Mouse (Mus musculus) urinary bladder, postnatal 36 days (tissue): ENCODE results near the gene Mycn.

Experiments used
- DNase-seq, 2 experiments: peaks; one replicate each; pipeline ENCODE4 v3.0.0; 2022; ENCODE audit warnings: low spot score in 2 of 2, mixed read lengths in 1 of 2

Mycn gene

GRCm38 (mm10) chr12:12924446-12924845 lies 17.3 kb downstream of the Mycn start:
- no peak for DNase-seq

- DNase-seq, result no peak
Observed at GRCm38 (mm10) chr12:12920166-12921157, 21.3 kb downstream of the Mycn start.

- no peak for DNase-seq
Observed at GRCm38 (mm10) chr12:12916298-12916697, 25.4 kb downstream of the Mycn start.

GRCm38 (mm10) chr12:12910356-12910979 lies 31.2 kb downstream of the Mycn start:
- no peak for DNase-seq

GRCm38 (mm10) chr12:12909631-12910277 lies 32.0 kb downstream of the Mycn start:
- DNase-seq, result no peak

- no peak for DNase-seq
Observed at GRCm38 (mm10) chr12:12906771-12907170, 34.9 kb downstream of the Mycn start.

- DNase-seq, result no peak
Observed at GRCm38 (mm10) chr12:12906321-12906720, 35.4 kb downstream of the Mycn start.

- DNase-seq, result no peak
Observed at GRCm38 (mm10) chr12:12905117-12905516, 36.6 kb downstream of the Mycn start.

- peak in 1 of 2 experiments; percentile 60 for DNase-seq
Observed at GRCm38 (mm10) chr12:12904512-12904953, 37.2 kb downstream of the Mycn start.

GRCm38 (mm10) chr12:12904086-12904485 lies 37.6 kb downstream of the Mycn start:
- DNase-seq, result no peak

GRCm38 (mm10) chr12:12902403-12902802 lies 39.3 kb downstream of the Mycn start:
- DNase-seq, result no peak

- no peak for DNase-seq
Observed at GRCm38 (mm10) chr12:12898356-12899126, 43.2 kb downstream of the Mycn start.

GRCm38 (mm10) chr12:12893986-12894385 lies 47.7 kb downstream of the Mycn start:
- no peak for DNase-seq

- no peak for DNase-seq
Observed at GRCm38 (mm10) chr12:12886191-12886889, 55.4 kb downstream of the Mycn start.
